Mouse (Mus musculus): ENCODE measurements around the gene Ampd3. TPM values are rescaled to one million over a fixed set of nuclear protein-coding genes. Genes with fewer than 3 reads are reported as not detected.
A peak's percentile ranks its signal among the peaks of the same experiment; 100 is the strongest.

The Ampd3 gene
- polyA plus RNA-seq (2012; ENCODE audit: insufficient read depth, low replicate concordance): 1.6 TPM in 2 replicates

DNA sequence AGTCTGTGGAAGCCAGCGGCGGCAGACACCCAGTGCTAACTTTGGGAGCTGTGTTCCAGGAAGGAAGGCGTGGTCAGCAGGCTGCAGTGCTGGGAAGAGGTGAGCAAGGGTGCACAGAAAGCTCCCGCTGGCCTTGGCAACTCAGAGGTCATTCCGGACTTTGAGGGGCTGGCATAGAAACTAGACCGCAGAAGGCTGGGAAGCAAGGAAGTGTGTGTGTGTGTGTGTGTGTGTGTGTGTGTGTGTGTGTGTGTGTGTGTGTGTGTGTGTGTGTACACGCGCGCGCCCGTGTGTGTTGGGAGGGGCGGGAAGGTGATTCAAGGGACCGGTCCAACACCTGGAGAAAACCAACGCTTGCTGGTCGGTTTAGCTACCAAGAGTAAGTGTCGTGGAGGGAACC is at the start of gene Ampd3:
Gene Ampd3 (plus strand): TSS at position 206 of the 400 bp plus-strand sequence.
- Histone ChIP-seq H3K36me3 (replicated peaks; ENCODE audit: low read length) (no peaks in the 10 kb centered on the region), H3K4me3 (replicated peaks) (peak within 1 kb of the TSS; percentile 92), H3K27me3 (replicated peaks) (peaks cover 65% of the 10 kb centered on the region), H3K9me3 (no peaks in the 10 kb centered on the region), H3K4me1 (peaks cover 46% of the 10 kb centered on the region)
- no peak for TF ChIP-seq FLI1 (IDR thresholded peaks at IDR 0.05; ENCODE audit: low read length)
- TF ChIP-seq GATA1 (IDR thresholded peaks at IDR 0.05; ENCODE audit: borderline replicate concordance, low read length): no peak

DNA sequence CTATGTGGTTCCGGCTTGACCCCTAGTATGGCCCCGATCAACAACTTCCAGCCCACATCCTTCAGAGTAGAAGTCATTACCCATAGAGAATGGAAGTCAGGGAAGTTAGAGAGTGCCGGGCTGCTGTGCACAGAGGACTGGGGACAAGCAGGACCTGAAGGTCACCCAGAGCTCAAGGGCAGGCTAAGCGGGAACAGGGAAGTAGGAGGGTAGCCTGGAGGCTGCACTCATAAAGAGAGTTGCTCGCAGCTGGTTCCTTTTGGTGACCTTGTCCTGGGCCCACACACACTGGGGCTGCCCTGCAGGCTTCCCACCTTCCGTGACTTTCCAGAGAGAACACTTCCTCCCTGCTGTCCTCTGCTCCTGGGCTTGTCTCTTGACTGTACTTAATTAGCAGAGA is 49.5 kb upstream of the Ampd3 start:
- no peak for TF ChIP-seq GATA1 (IDR thresholded peaks at IDR 0.05; ENCODE audit: borderline replicate concordance, low read length)
- no peak for TF ChIP-seq FLI1 (IDR thresholded peaks at IDR 0.05; ENCODE audit: low read length)
- Histone ChIP-seq H3K4me1 (no peaks in the 10 kb centered on the region), H3K4me3 (replicated peaks) (no peak overlapping the region), H3K36me3 (replicated peaks; ENCODE audit: low read length) (no peaks in the 10 kb centered on the region), H3K9me3 (peaks cover 3% of the 10 kb centered on the region; the same call in 1 of the 2 replicates), H3K27me3 (replicated peaks) (peaks cover 60% of the 10 kb centered on the region)

DNA sequence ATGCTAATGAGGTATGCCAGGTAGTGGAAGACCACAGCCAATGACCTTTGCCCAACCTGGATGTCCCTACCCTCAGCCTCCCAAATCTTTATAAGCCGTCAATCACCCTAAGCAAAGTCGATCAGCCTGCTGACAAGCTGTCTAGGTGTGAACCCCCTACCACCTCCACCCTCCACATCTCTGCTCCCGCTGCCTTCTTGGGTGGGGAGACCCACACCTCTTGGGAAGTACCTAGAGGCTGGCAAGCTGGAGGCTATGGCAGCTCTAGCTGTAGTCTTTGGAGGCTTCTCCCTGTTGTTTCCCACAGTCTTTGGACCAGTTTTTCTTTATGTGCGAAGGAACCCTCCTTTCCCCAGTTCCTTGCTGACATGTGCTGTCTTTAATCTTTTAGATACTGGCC is 48.1 kb upstream of the Ampd3 start:
- no peaks in the 10 kb centered on the region for H3K9me3 ChIP-seq
- H3K36me3 ChIP-seq (replicated peaks; ENCODE audit: low read length): no peaks in the 10 kb centered on the region
- no peaks in the 10 kb centered on the region for H3K4me1 ChIP-seq
- peaks cover 62% of the 10 kb centered on the region for H3K27me3 ChIP-seq (replicated peaks)
- TF ChIP-seq FLI1 (IDR thresholded peaks at IDR 0.05; ENCODE audit: low read length): no peak
- no peak overlapping the region for H3K4me3 ChIP-seq (replicated peaks)

DNA sequence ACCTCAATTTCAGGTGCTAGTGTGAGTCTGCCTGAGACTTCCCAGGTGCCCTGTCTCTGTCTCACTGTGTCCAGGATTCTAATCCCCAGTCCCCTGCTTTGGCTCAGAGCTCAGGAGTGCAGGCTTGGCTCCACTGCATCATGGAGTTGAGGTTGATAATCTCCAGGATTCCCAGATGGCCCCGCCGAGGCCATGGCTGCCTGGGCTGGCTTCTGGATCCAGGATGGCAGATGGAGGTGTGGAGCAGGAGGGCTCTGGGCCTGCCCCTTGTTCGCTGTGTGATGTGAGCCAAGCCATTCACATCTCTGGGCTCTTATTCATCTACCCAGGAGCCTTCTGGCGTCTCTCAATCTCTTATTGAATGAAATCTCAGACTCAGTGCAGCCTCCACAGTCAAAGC is 45.8 kb upstream of the Ampd3 start:
- H3K4me1 ChIP-seq: no peaks in the 10 kb centered on the region
- no peaks in the 10 kb centered on the region for H3K36me3 ChIP-seq (replicated peaks; ENCODE audit: low read length)
- H3K4me3 ChIP-seq (replicated peaks): no peak overlapping the region
- no peaks in the 10 kb centered on the region for H3K9me3 ChIP-seq
- peaks cover 53% of the 10 kb centered on the region for H3K27me3 ChIP-seq (replicated peaks)
- TF ChIP-seq GATA1 (IDR thresholded peaks at IDR 0.05; ENCODE audit: borderline replicate concordance, low read length) (no peak), FLI1 (IDR thresholded peaks at IDR 0.05; ENCODE audit: low read length) (no peak)

DNA sequence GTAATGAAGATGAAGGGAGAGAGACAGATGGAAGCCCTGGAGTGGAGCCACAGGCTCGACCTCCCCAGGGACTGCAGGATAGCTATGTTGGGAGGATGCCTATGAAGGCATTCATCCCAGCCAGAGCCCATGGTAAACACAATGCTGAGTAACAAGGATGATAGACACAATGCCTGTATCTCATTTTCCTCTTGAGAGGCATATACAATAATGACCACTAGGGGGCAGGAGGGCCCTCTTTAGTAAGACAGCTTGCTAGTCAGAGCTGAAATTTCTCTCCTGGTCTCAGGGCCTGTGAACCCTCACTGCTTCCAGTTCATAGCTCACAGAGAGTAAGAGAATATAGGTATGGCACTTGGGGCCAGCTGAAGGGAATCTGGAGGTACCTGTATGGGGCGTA is 41.0 kb upstream of the Ampd3 start:
- no peak for TF ChIP-seq GATA1 (IDR thresholded peaks at IDR 0.05; ENCODE audit: borderline replicate concordance, low read length)
- TF ChIP-seq FLI1 (IDR thresholded peaks at IDR 0.05; ENCODE audit: low read length): no peak
- H3K27me3 ChIP-seq (replicated peaks): peaks cover 43% of the 10 kb centered on the region
- H3K36me3 ChIP-seq (replicated peaks; ENCODE audit: low read length): no peaks in the 10 kb centered on the region
- no peaks in the 10 kb centered on the region for H3K4me1 ChIP-seq
- no peak overlapping the region for H3K4me3 ChIP-seq (replicated peaks)
- H3K9me3 ChIP-seq: no peaks in the 10 kb centered on the region

DNA sequence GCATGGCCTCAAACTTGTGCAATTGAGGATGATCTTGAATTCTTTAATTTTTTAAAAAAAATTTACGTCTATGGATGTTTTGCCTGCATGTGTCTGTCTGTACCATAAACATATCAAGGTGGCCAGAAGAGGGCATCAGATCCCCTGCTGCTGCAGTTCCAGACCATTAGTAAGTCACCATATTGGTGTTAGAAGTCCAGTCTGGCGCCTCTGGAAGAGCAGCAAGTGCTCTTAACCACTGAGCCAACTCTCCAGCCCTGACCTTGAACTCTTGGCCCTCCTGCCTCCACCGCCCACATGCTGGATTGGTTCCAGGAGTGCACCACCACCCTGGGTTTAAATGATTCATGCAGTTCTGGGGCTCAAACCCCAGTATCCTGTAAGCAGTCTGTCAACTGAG is 39.1 kb upstream of the Ampd3 start:
- Histone ChIP-seq H3K4me3 (replicated peaks) (no peak overlapping the region), H3K9me3 (no peaks in the 10 kb centered on the region), H3K27me3 (replicated peaks) (peaks cover 42% of the 10 kb centered on the region), H3K36me3 (replicated peaks; ENCODE audit: low read length) (no peaks in the 10 kb centered on the region), H3K4me1 (no peaks in the 10 kb centered on the region)
- TF ChIP-seq FLI1 (IDR thresholded peaks at IDR 0.05; ENCODE audit: low read length): no peak
- no peak for TF ChIP-seq GATA1 (IDR thresholded peaks at IDR 0.05; ENCODE audit: borderline replicate concordance, low read length)

DNA sequence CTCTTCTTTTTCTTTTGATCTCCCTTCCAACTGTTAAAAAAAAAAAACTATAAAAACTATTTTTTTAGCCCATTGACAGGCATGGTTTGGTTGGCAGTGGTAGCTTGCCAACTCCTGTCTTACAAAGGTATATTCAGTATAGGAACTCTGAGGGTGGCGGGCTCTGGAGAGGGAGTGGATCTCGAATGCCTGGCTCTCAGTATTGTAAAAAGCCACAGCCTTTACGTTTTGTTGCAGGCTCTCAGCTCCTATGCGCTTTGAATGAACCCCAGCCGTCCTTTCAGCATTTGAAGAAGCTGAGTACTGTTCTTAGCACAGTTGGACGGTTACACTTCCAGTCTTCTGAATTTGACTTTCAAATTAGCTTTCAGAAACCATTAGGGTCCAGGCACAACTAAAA is 38.7 kb upstream of the Ampd3 start:
- Histone ChIP-seq H3K4me3 (replicated peaks) (no peak overlapping the region), H3K27me3 (replicated peaks) (peaks cover 42% of the 10 kb centered on the region), H3K4me1 (no peaks in the 10 kb centered on the region), H3K36me3 (replicated peaks; ENCODE audit: low read length) (no peaks in the 10 kb centered on the region), H3K9me3 (no peaks in the 10 kb centered on the region)
- TF ChIP-seq GATA1 (IDR thresholded peaks at IDR 0.05; ENCODE audit: borderline replicate concordance, low read length) (no peak), FLI1 (IDR thresholded peaks at IDR 0.05; ENCODE audit: low read length) (no peak)

DNA sequence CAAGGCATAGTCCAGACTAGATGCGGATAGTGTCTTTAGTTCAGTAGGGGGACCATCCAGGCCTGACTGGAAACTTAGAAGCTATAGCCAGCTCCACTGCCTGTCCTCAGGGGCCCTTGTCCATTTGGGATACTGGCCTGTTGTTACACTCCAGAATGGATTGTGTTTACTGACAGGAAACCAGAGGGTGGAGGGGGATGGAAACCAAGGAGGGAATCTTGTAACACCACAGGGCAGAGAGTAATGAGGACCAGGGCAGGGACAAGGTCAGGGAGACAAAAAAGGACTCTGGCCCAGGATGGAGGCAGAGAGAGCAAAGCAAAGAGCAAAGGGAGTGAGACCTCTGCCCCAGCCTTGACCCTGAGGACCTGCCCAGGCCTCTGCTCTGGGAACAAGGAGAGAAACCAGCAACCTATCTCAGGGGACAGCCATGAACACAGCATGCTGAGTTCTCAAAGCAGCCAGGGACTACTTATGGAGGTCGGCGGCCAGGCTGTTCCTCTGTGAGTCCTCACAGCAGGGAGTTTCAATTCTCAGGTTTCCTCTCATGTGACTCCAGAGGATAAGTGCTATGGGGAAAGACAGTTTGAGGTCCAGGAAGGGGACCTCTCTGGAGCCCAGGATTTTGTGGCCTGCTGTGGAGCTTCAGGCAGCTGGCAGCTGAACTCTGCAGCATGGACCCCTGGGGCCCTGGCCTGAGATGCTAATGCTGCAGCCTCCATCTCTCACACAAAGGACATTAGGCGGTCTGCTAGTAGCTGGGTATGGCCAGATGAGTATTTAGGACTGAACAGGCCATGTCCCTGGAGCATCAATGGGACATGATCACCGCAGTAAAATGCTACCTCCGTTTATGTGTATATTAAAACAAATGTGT is 36.7 kb upstream of the Ampd3 start:
- Histone ChIP-seq H3K4me1 (no peaks in the 10 kb centered on the region), H3K4me3 (replicated peaks) (no peak overlapping the region), H3K9me3 (peaks cover 7% of the 10 kb centered on the region), H3K36me3 (replicated peaks; ENCODE audit: low read length) (no peaks in the 10 kb centered on the region), H3K27me3 (replicated peaks) (peaks cover 41% of the 10 kb centered on the region)
- no peak for TF ChIP-seq FLI1 (IDR thresholded peaks at IDR 0.05; ENCODE audit: low read length)
- TF ChIP-seq GATA1 (IDR thresholded peaks at IDR 0.05; ENCODE audit: borderline replicate concordance, low read length): no peak

DNA sequence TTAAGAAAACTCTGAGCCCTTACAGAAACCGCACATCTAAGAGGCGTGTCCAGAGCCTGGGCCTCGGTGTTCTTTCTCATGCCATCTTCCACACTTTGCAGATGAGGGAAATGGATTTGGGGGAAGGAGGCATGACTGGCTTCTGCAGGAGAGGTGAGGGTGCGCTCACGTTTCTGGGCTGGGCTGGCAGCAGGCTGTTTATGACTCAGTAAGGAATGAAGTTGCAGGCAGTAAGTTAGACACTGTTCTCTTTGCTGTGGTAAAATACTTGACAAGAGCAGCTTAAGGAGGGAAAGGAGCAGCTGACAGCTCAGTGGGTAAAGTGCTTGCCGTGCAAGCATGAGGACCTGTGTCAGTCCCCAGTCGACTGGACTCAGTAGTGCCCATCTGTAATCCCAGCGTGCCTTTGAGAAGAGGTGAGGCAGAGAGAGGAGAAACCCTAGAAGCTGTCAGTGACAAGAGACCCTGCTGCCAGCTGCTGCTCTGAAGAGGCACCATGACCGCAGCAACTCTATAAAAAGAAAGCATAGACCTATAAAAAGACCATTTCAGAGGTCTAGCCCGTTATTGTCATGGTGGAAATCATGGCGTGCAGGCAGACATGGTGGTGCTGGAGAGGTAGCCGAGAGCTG is 35.9 kb upstream of the Ampd3 start:
- Histone ChIP-seq H3K4me1 (no peaks in the 10 kb centered on the region), H3K4me3 (replicated peaks) (no peak overlapping the region), H3K9me3 (peaks cover 14% of the 10 kb centered on the region), H3K36me3 (replicated peaks; ENCODE audit: low read length) (no peaks in the 10 kb centered on the region), H3K27me3 (replicated peaks) (peaks cover 41% of the 10 kb centered on the region)
- TF ChIP-seq FLI1 (IDR thresholded peaks at IDR 0.05; ENCODE audit: low read length) (no peak), GATA1 (IDR thresholded peaks at IDR 0.05; ENCODE audit: borderline replicate concordance, low read length) (no peak)

DNA sequence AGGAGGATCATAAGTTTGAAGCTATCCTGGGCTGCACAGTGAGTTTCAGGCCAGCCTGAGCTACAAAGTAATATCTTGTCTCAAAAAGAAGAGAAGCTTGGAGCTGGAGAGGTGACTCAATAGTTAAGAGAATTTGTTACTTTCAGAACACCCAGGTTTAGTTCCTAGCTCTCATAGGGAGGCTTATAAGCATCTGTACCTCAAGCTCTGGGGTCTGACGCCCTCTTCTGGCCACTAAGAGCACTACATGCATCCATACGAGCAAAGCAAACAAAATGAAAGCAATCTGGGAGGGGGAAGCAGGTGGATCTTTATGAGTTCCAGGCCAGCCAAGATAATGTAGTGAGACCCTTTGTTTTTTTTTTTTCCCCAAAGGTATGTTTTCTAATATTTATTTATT is 31.1 kb upstream of the Ampd3 start:
- peaks cover 4% of the 10 kb centered on the region for H3K4me1 ChIP-seq
- H3K4me3 ChIP-seq (replicated peaks): no peak overlapping the region
- H3K9me3 ChIP-seq: peaks cover 30% of the 10 kb centered on the region
- H3K36me3 ChIP-seq (replicated peaks; ENCODE audit: low read length): no peaks in the 10 kb centered on the region
- TF ChIP-seq FLI1 (IDR thresholded peaks at IDR 0.05; ENCODE audit: low read length) (no peak), GATA1 (IDR thresholded peaks at IDR 0.05; ENCODE audit: borderline replicate concordance, low read length) (no peak)
- peaks cover 48% of the 10 kb centered on the region for H3K27me3 ChIP-seq (replicated peaks)
